Mouse (Mus musculus): Measurements from ENCODE around the gene Tcf7. TPM values are rescaled to one million over a fixed set of nuclear protein-coding genes. Genes with fewer than 3 reads are reported as not detected.

Gene Tcf7
- polyA plus RNA-seq, 1 experiment: 25.3 TPM

- TF ChIP-seq MAX (IDR thresholded peaks at IDR 0.05): no peak
- TF ChIP-seq MYOG (IDR thresholded peaks at IDR 0.05; ENCODE audit: control insufficient read depth, extremely low read depth, insufficient read length): no peak
- no peak for TF ChIP-seq CTCF (IDR thresholded peaks at IDR 0.05; ENCODE audit: control insufficient read depth, insufficient read depth, insufficient read length)
- TF ChIP-seq MYOD1 (IDR thresholded peaks at IDR 0.05; ENCODE audit: control insufficient read depth, insufficient read length, low read depth): no peak
- no peak for TF ChIP-seq CEBPB (IDR thresholded peaks at IDR 0.05; ENCODE audit: low read depth)
- TF ChIP-seq USF1 (IDR thresholded peaks at IDR 0.05; ENCODE audit: low read depth): no peak
- no peak for TF ChIP-seq FOSL1 (IDR thresholded peaks at IDR 0.05; ENCODE audit: insufficient read depth, low read length, poor library complexity, severe bottlenecking)
- Histone ChIP-seq H3K79me3 (ENCODE audit: low read depth) (no peaks in the 10 kb centered on the region), H3K27me3 (ENCODE audit: control insufficient read depth, insufficient read depth, insufficient read length) (no peaks in the 10 kb centered on the region), H3ac (ENCODE audit: control insufficient read depth, insufficient read length, low read depth) (no peak overlapping the region), H3K4me3 (ENCODE audit: insufficient read depth, poor library complexity, severe bottlenecking) (no peak overlapping the region), H3K79me2 (ENCODE audit: control insufficient read depth, insufficient read depth) (no peaks in the 10 kb centered on the region), H3K36me3 (ENCODE audit: control insufficient read depth, insufficient read depth) (no peaks in the 10 kb centered on the region)
Observed at GRCm38 (mm10) chr11:52319664-52320063, 36.9 kb upstream of the Tcf7 start.

GRCm38 (mm10) chr11:52318445-52318844 is 35.6 kb upstream of the Tcf7 start:
- no peaks in the 10 kb centered on the region for H3K79me3 ChIP-seq (ENCODE audit: low read depth)
- H3K4me3 ChIP-seq (ENCODE audit: insufficient read depth, poor library complexity, severe bottlenecking): no peak overlapping the region
- H3K36me3 ChIP-seq (ENCODE audit: control insufficient read depth, insufficient read depth): no peaks in the 10 kb centered on the region
- TF ChIP-seq MYOG (IDR thresholded peaks at IDR 0.05; ENCODE audit: control insufficient read depth, extremely low read depth, insufficient read length) (no peak), CEBPB (IDR thresholded peaks at IDR 0.05; ENCODE audit: low read depth) (no peak), CTCF (IDR thresholded peaks at IDR 0.05; ENCODE audit: control insufficient read depth, insufficient read depth, insufficient read length) (no peak), MAX (IDR thresholded peaks at IDR 0.05) (no peak), MYOD1 (IDR thresholded peaks at IDR 0.05; ENCODE audit: control insufficient read depth, insufficient read length, low read depth) (no peak), USF1 (IDR thresholded peaks at IDR 0.05; ENCODE audit: low read depth) (no peak), FOSL1 (IDR thresholded peaks at IDR 0.05; ENCODE audit: insufficient read depth, low read length, poor library complexity, severe bottlenecking) (no peak)
- no peaks in the 10 kb centered on the region for H3K27me3 ChIP-seq (ENCODE audit: control insufficient read depth, insufficient read depth, insufficient read length)
- no peak overlapping the region for H3ac ChIP-seq (ENCODE audit: control insufficient read depth, insufficient read length, low read depth)
- H3K79me2 ChIP-seq (ENCODE audit: control insufficient read depth, insufficient read depth): no peaks in the 10 kb centered on the region

DNA sequence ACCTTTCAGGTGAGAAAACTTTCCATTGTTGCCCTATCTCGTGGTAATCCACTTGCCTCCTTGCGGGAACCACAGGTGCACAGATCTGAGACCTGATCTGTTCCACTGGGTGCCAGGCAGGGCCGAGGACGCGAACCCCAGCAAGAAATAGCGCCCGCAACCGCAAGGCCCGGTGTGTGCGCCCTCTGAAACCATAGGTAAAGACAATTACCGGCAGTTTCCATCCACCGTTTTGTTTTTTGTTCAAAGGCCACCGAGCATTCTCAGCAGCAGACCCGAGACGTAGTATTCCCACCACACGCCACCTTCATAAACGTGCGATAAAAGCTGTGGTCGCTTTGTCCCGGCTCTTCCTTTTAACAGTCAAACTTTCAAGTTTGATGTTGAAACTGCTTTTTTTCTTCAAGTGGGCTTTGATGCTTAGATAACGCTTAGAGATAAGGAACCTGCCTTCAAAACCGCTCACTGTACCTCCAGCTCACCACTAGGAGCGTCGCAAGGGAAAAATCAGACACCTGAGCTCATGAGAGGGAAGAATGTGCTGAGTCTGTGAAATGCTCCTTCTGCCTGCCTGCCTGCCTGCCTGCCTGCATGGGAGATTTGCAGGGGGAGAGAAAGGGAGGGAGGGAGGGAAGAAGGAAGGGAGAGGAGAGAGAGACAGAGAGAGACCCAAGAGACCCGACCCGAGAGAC is 31.4 kb upstream of the Tcf7 start:
- Histone ChIP-seq H3K36me3 (ENCODE audit: control insufficient read depth, insufficient read depth) (no peaks in the 10 kb centered on the region), H3K4me3 (ENCODE audit: insufficient read depth, poor library complexity, severe bottlenecking) (no peak overlapping the region), H3K79me2 (ENCODE audit: control insufficient read depth, insufficient read depth) (no peaks in the 10 kb centered on the region), H3K79me3 (ENCODE audit: low read depth) (no peaks in the 10 kb centered on the region), H3K27me3 (ENCODE audit: control insufficient read depth, insufficient read depth, insufficient read length) (no peaks in the 10 kb centered on the region), H3ac (ENCODE audit: control insufficient read depth, insufficient read length, low read depth) (no peak overlapping the region)
- TF ChIP-seq MYOD1 (IDR thresholded peaks at IDR 0.05; ENCODE audit: control insufficient read depth, insufficient read length, low read depth): no peak
- TF ChIP-seq FOSL1 (IDR thresholded peaks at IDR 0.05; ENCODE audit: insufficient read depth, low read length, poor library complexity, severe bottlenecking): no peak
- no peak for TF ChIP-seq MYOG (IDR thresholded peaks at IDR 0.05; ENCODE audit: control insufficient read depth, extremely low read depth, insufficient read length)
- TF ChIP-seq MAX (IDR thresholded peaks at IDR 0.05): no peak
- TF ChIP-seq CEBPB (IDR thresholded peaks at IDR 0.05; ENCODE audit: low read depth): no peak
- TF ChIP-seq USF1 (IDR thresholded peaks at IDR 0.05; ENCODE audit: low read depth): no peak
- no peak for TF ChIP-seq CTCF (IDR thresholded peaks at IDR 0.05; ENCODE audit: control insufficient read depth, insufficient read depth, insufficient read length)

DNA sequence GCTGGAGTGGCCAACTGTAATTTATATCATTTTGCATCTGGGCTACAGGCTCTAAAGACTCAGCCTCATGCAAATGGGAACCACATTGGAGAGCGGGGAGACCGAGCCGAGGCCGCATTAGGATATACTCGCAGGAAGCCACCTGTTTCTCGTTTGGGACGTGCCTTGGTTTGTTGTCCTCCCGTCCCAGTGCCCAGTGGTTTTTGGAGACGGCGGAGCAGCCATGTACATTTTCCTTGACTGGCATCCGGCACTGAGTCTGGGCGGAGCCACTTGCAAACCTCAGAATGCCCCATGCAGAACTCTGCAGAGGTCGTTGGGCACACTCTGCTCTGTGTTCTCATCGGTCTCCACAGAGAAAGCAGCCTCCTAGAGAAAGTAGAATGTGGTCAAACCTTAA is 27.9 kb upstream of the Tcf7 start:
- no peak overlapping the region for H3ac ChIP-seq (ENCODE audit: control insufficient read depth, insufficient read length, low read depth)
- H3K36me3 ChIP-seq (ENCODE audit: control insufficient read depth, insufficient read depth): no peaks in the 10 kb centered on the region
- H3K27me3 ChIP-seq (ENCODE audit: control insufficient read depth, insufficient read depth, insufficient read length): no peaks in the 10 kb centered on the region
- H3K79me2 ChIP-seq (ENCODE audit: control insufficient read depth, insufficient read depth): no peaks in the 10 kb centered on the region
- H3K4me3 ChIP-seq (ENCODE audit: insufficient read depth, poor library complexity, severe bottlenecking): no peak overlapping the region
- H3K79me3 ChIP-seq (ENCODE audit: low read depth): no peaks in the 10 kb centered on the region
- no peak for TF ChIP-seq CEBPB (IDR thresholded peaks at IDR 0.05; ENCODE audit: low read depth)
- TF ChIP-seq MAX (IDR thresholded peaks at IDR 0.05): no peak
- no peak for TF ChIP-seq FOSL1 (IDR thresholded peaks at IDR 0.05; ENCODE audit: insufficient read depth, low read length, poor library complexity, severe bottlenecking)
- no peak for TF ChIP-seq USF1 (IDR thresholded peaks at IDR 0.05; ENCODE audit: low read depth)
- TF ChIP-seq CTCF (IDR thresholded peaks at IDR 0.05; ENCODE audit: control insufficient read depth, insufficient read depth, insufficient read length): no peak
- TF ChIP-seq MYOD1 (IDR thresholded peaks at IDR 0.05; ENCODE audit: control insufficient read depth, insufficient read length, low read depth): no peak
- no peak for TF ChIP-seq MYOG (IDR thresholded peaks at IDR 0.05; ENCODE audit: control insufficient read depth, extremely low read depth, insufficient read length)

GRCm38 (mm10) chr11:52309487-52309886 is 26.7 kb upstream of the Tcf7 start:
- no peaks in the 10 kb centered on the region for H3K36me3 ChIP-seq (ENCODE audit: control insufficient read depth, insufficient read depth)
- no peaks in the 10 kb centered on the region for H3K79me2 ChIP-seq (ENCODE audit: control insufficient read depth, insufficient read depth)
- TF ChIP-seq CTCF (IDR thresholded peaks at IDR 0.05; ENCODE audit: control insufficient read depth, insufficient read depth, insufficient read length) (no peak), MAX (IDR thresholded peaks at IDR 0.05) (no peak), MYOG (IDR thresholded peaks at IDR 0.05; ENCODE audit: control insufficient read depth, extremely low read depth, insufficient read length) (no peak), FOSL1 (IDR thresholded peaks at IDR 0.05; ENCODE audit: insufficient read depth, low read length, poor library complexity, severe bottlenecking) (no peak), CEBPB (IDR thresholded peaks at IDR 0.05; ENCODE audit: low read depth) (no peak), MYOD1 (IDR thresholded peaks at IDR 0.05; ENCODE audit: control insufficient read depth, insufficient read length, low read depth) (no peak), USF1 (IDR thresholded peaks at IDR 0.05; ENCODE audit: low read depth) (no peak)
- no peaks in the 10 kb centered on the region for H3K27me3 ChIP-seq (ENCODE audit: control insufficient read depth, insufficient read depth, insufficient read length)
- no peak overlapping the region for H3K4me3 ChIP-seq (ENCODE audit: insufficient read depth, poor library complexity, severe bottlenecking)
- no peaks in the 10 kb centered on the region for H3K79me3 ChIP-seq (ENCODE audit: low read depth)
- no peak overlapping the region for H3ac ChIP-seq (ENCODE audit: control insufficient read depth, insufficient read length, low read depth)
